Mouse (Mus musculus): ENCODE measurements at regions not wholly inside any gene's neighbourhood (a gene's known extent, or its start where the extent isn't known, plus 50 kb on each side); places are given as distances from the start of the nearest gene placed in this dataset.

DNA sequence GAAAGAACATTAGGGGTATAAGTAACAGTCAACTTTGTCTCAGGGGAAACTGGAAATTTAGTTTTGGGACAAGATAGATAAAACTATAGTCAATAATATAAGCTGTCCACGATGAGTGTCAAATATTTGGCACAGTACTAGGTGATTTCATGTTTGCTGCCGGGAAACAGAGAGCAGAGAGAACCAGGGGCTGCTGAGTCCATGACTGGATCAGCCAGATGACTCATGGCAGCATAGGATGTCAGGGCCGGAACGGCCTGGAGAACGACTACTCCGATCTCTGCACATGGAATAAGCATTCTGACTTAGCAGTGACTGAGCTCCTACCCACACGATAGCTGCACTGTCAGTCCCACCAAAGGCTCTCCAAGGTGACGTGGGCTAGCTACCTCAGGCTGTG is 197.6 kb upstream of the Bmper start:
- DNase-seq: no peak

DNA sequence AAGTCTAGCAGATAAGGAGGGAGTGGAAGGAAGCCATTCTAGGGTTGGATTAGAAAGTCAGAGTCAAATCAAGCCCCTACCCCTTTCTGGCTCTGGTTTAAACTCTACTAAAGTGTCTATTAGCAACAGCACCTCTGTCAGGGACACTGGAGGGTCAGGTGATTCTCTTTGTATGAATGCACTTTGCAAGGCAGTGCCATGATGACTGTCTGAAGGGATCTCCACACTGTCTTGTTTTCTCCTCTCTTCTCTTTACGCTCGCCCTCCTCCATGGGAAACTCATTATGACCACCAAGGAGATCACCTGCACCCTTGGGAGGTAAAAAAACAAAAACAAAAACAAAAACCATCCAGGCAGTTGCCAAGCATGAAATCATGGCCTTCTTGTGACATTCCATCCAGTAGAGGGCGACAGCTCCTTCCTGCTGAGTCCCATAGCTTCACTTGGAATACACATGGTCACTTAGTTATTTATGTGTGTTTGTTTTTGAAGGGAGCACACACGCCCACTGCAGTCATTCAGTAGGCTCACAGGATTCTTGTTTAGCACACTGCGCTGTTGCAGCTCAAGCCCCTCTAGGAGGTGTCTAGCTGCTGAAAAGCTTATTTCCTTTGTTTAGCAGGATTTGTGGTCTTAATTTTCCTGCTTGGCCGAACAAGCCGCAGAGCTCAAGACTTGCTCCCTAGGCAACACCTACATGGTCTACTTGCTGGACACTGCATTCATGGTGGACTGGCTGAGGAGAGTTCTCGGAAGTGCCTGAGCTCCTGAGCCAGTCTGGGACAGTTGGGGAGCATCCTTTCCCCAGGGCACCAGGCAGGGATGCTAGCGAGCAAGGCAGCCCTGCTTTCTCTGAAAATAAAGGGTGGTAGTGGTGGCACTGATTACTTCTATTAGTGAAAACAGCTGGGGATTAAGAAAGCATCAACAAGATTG is 195.2 kb upstream of the Bmper start:
- DNase-seq: peak; percentile 36 to 42

DNA sequence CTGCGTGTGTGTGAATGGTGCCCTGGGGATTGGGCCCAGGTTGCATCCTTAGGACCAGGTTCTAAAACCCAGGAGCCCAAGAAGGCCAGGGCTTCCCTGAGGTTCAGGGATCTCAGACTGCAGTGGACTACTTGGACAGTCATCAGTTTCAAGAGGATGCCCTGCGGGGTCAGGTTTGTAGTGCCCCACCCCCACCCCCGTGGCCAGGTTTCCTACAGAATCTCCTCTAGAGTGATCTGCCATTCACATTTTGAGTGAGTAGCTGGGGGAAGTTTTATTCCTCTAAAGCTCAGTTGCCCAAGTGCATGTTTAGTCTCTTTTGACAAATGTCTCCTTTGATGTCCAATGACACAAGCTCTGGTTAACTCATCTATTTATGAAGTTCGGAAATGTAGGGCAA is 193.5 kb upstream of the Bmper start:
- no peak for DNase-seq

DNA sequence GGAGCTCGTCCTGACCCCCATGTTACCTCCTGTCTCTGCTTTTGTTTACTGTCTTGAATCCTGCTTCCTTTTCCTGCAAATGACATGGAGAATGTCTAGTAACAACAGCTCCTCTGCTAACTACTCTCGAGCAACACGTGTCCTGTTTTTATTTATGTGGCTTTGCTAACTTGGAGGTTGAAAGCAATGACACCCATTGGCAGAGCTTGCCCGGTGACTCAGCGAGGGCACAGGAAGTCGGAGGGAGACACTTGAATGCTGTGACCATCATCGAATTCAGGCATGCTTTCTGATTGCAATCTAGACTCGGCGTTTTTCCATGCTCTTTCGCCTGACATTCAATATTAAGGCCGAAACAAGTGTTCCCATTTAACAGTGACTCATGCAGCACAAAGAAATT is 192.7 kb upstream of the Bmper start:
- DNase-seq: no peak

DNA sequence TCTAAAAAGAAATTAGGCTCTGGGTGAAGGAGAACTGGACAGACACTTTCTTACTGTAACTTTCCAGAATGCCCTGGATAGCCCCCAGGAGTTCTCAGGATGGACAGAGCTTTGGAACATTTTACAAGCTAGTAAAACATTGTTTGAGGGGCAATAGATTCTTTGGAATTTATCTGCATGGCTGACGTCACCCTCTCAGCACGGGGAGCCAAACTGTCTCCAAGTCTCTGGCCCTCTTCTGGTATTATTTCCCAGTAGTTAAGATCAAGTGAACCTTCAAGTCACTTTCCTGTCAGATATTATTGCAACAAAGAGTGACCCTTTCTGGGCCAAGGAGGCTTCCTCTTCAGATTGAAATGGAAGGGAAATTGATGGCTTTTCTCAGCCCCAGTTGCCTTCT is 192.3 kb upstream of the Bmper start:
- no peak for DNase-seq

DNA sequence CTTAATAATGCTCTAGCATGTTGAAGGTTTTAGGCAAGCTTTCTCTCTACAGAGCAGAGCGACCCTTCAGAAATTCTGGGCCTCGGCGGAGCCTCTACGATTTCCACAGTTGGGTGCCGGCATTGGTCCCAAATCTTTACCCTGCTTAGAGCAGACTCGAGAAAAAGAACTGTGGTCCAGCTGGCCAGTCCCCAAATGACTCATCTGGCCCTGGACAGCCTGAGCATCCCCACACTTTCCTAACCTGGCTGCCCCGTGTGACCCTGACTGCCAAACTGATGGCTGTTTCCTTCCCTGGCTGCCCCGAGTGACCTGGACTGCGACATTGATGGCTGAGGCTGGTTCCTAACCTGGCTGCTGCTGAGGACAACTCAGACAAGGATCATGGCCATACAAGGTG is 191.0 kb upstream of the Bmper start:
- DNase-seq: peak; percentile 11

DNA sequence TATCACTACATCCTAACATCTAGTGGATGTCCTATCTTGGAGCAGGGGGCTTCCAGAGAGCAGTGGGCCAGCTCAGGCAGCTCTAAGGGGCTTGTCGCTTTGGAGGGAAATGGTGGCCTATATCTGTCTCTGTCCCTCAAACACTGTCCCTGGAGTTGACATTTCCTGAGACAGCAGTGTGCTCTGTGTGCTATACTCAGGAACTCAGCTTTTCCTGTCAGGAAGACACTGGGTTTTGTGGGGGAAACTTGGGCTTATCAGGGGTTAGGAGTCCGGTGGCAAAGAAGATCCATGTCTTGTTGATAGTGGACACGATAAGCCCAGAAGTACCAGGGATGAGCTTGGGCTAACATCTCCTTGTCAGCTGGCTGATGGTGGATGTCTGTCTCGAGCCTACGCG is 187.6 kb upstream of the Bmper start:
- no peak for DNase-seq

DNA sequence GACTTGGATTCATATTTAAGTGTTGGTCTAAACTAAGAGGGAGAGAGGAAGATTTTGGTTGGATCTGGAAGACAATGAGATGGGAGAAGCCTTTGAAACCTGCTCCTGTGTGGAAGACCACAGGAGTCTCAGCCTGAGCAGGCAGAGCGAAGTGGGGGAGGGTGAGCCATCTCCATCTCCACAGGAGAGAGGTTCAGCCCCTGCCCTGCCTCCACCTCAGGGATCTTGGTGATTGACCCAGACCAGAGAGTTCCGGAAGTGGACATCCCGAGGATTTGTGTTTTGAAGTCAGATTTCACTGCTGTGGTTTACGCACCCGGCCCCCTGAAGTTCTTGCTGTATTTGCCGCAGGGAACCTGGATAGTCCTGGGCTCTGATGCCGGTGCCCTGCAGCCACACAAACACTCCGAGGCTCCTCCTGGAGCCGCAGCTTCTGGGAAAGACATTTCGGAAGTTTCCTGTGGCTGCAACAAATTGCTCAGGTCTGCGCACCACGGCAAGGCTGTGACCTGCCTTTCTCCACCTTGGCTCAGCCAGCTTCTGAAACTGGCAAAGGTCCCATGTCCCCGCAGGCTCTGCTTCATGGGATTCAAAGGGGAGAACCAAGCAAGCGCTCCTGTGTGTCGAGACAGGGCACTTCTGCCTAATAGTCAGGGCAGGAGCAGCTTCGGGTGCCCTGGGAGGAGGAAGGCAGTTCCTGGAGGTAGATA is 186.8 kb upstream of the Bmper start:
- peak; percentile 34 to 39 for DNase-seq

DNA sequence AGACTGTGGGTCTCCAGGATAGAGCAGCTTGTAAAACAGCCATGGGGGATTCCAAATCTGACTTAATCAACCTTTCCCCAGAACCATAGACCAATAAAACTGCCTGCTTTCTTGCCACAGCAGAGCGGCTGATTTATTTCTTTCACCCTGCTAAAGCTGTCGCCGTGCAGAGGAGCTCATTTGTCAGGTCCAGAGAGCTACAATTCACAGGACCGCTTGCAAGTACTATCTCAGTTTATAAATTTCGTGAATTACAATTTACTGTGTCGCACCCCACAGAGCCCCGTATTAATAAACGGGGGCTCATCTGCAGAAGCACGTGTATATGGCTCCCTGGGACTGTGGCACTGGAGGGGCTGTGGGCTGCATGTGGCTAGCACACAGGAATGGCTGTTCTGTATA is 185.4 kb upstream of the Bmper start:
- DNase-seq: no peak

DNA sequence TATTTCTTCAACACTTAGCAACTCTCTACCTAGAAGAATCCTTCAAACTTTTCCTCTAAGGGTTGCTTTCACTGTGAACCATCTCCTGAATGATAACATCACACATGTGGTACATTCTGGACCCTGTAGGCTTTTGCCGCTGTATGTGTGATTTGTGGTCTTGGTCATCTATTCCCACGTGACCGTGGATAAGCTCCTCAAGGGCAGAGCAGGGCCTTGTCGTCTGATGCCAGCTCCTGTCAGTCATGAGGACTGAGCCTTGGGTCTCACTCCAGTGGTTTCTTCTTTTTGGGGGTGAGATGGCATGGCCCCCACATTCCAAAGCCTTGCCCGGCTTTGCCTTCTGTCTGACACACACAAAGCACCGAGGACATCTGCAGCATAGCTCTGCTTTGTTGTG is 183.3 kb upstream of the Bmper start:
- no peak for DNase-seq

DNA sequence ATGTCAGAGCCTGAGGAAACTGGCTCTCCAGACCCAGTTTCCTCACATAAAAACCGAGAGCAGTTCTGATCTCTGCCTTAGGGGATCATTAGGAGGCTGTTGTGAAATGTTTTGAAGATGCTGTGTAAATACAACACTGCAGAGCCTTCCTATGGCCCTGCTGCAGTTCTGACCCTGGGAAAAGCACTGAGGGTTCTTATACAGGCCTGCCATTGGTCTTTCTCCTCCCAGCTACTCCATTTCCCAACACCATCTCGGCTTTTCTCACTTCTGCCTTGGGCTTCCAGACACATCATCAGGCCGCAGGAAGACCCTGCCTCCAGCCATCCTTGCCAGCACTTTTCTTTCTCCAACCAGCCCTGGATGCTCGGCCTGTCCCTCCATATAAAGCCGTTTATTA is 181.9 kb upstream of the Bmper start:
- DNase-seq: no peak

DNA sequence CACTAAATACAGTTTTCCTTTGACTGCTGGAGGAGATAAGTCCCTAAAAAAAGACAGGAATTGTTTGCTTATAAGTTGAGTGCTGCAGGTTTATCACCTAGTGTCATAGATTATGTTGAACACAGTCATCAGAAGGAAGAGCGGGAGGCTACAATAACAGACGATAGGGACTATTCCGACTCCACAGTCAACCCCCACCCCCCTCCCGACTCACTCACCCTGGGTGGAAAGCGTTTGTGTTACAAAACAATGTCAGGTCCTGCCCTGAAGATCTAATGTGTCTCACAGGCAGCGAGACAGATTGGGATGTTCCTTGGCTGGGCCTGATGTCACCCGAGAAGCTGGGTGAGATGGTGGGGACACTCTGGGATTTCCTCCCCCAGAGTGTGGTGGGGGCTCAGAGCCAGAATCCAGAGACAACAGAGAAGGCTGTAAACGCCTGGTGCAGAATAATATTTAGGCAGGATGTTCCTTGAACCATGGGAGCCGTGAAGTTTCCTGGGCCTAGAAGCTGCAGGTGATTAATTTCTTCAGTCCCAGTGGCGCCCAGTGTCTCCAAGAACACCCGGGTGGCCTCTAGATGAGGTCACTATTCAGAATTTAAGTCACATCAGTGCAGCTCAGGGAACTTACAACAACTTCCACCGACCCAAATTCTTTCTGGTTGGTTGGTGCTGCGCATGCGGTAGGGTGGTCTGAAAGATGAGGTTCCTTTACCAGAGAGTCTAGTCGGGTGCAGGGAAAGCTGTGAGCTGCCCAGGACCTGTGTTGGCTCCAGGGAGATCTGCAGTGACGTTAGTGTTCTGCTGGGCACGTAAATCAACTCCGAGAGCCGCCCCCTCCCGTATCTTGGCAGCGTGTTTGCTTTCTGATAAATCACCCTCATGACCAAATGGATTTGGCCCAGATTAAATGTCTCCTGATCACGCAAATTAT is 181.1 kb upstream of the Bmper start:
- DNase-seq: no peak

DNA sequence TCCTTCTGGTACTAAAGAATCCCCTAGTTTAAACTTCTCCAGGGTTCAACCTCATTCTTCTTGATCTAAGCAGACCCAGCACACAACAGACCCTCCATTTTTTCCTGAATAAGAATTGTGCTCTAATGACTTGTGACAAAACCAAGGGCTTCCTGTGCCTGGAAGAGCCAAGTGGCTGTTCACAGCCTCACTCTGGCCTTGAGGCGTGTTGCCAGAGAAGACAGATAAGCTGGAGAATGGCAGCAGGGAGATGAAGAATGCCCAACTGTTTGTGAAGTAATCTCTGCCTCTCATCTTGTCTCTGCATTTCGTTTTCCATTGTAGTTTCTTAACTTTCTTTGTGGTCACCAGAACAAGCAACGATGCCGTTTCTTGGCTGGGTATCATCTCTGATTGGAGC is 179.9 kb upstream of the Bmper start:
- DNase-seq: no peak

DNA sequence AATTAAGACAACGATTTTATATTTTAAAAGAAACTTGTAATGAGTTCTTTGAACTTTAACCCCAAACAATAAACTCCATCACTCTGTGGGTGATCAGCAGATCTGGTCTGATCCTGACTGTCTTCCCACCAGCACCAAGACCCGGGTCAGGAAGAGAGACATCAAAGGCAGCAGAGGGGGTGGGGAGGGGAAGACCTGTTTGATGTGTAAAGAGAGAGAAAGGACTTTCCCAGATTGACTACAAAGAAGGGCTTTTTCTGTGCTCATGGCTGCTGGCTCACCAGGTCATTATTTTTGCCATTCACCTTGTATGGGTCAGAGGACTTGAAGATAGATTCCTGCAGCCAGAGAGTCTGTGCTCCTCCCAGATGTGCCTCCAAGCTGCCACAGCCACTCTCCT is 177.4 kb upstream of the Bmper start:
- DNase-seq: no peak

DNA sequence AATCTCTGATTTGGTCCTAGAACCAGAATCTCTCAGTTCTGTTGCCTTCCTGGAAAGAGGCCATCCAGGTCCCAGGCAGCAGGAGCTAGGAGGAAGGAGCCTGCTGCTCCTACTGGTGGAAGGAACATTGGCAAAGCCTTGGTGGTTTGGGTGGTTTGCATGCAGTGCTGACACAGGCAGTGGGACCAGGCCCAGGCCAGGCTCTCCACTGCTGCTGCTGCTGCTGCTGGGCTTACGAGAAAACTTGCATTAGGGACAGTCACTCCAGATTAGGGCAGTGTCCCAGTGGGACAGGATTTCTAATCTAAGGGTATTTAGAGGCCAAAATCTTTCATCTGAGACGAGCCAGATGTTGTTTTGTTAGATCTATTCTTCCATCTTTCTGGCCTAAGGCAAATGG is 172.1 kb upstream of the Bmper start:
- DNase-seq: no peak

DNA sequence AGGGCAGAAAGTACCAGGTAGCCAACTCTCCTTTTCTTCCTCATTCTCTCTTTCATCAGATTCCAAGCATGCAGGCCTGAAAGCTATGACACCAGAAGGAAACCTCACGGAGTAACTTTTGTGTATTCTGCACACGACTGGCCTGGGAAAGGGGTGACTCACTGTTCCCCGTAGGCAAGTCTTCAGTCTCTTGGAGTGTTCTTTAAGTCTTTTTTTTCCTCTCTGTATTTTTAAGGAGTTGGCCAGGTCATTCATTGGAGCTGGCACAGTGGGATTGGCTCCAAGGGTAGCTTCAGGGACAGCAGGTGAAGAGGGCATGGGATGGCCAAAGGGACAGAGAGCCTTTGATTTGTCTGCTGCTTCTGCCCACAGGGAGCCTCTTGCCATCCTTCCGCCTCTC is 163.3 kb upstream of the Bmper start:
- no peak for DNase-seq

DNA sequence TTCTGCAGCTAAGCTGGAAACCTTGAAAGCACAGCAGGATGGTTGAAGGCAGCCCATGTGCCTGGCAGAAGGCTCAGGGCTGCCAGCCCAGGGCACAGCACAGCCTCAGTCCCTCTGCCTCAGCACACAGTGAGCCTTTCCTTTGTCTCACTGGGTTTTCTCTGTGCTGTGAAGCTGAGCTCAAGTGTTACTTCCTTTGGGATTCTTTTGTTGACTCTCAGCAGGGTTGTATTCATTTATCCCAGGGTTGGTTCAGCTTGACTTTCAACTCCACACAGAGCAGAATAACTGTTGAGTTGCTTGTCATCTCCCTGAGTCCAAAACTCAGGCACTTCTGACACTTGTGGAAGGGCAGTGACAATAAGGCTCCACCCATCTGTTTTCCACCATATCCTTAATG is 162.3 kb upstream of the Bmper start:
- DNase-seq: no peak

DNA sequence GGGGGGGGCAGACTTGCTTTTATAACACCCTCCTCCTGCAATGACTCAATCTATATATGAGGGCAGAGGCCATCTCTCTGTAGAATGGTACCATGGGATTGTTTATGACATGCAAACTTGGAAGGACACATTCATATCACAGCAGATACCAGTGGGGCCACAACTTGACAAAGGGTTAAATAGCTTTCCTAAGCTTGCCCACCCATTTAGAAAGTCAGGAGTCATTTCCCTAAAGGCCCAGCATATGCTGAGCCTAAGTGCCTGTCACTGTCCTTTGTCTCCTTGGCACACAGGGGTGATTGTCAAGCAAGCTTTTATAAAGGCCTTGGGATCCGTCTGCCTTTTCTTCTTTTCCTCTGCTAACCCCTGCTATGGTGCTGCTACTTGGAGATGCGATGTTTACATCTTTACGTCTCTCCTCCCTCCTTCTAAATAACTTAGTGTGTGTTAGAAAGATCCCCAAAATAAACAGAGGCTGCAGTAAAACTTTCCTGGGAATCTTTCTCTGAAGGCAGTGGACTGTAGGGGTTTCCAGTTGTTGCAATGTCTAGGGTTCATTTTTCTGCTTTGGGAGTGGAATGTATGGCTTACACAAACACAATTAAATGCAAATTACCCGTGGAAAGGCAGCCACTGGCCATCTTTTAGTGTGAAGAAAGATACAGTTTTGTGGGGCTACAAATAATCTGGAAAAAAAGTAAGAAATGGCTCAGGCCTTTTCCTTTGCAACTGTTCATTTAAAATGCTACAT is 161.5 kb upstream of the Bmper start:
- no peak for DNase-seq

DNA sequence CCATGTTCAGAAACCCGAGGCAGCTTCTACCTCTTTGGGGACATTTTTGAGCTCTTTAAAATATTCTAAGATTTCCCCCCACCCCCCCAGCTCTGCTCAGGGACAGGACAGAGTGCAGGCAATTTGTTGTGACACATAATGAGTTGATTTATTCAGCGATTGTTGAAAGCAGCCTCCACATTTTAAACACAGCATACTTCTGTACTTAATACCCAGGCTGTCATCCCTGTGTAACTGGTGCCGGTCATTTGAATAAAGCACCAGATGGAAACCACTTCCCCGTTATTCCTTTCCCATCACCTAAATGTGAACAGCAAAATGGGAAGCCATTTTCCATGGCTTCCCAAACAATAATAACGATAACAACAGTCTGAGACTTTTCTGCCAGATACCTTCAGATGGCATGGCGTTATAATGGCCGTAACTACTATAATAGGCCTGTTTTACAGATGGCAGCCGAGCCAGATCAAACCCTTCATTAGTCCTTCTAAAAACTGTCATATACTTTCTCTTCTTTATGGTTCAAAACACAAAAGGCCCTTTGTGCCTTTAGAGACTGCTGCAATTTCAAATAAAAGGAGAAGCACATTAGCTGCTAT is 160.7 kb upstream of the Bmper start:
- no peak for DNase-seq

DNA sequence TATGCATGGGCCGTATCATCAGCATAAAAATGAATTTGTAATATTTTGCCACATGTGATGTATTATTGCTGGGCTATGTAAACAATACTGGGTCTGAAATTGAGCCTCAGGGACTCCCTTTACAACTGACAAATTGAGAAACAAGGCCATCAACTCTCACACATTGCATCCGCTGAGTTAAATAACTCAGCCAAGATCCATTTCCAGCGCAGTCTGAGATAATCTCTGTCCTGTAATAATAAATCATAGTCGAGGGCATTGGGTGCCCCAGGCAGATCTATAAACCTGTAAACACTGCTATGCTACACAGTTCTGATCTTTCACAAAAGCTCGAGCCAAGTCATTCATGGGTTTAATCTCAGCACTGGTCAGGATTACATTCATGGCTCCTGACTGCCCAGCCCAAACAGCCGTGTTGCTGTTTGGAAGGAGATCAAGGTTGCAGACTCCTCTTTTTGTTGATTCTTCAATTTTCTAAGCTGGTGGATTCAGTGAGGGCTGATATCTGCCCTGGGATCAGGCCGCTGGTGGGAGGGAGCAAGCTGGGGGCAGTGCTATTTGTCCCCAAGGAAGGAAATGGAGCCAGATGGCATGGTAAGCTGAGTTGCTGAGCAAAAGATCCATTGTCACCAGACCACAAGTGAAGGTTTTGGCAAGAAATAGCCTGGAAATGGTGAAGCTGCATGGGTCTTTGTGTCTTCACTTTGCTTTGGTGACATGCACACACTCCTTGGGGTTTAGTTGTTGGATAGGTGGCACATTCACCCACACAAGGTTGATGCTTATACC is 160.0 kb upstream of the Bmper start:
- DNase-seq: no peak

DNA sequence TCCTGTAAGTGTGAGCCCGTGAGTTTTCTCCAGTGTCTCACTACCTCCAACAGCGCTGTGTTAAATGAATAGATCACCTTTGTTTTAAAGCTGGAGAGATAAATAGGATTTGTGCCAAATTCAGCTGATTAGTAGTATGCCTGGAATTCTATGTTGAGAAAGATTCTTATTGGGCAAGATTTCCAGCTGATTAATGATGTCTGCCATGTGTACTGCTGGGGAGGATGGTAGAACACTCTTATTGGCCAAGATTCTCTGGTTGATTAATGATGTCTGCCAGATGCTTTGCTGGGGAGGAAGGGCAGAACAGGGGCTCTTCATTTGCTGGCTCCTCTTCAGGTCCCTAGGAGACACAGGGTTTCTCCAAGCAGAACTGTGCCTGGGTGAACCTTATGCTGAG is 158.9 kb upstream of the Bmper start:
- no peak for DNase-seq
